Mouse (Mus musculus) adipose tissue, adult 10 weeks (tissue): Measurements from ENCODE around the gene Btg2. TPM values are rescaled to one million over a fixed set of nuclear protein-coding genes. Genes with fewer than 3 reads are reported as not detected.

Source experiments
- polyA plus RNA-seq: library from polyadenylated mRNA; stranded (reverse); fragments of 350-450 nt; fragmentation: Illumina TruSeq; extraction: RNeasy Lipid Tissue Mini Kit (QIAGEN cat#74804); gene quantifications from one replicate; pipeline ENCODE4 v1.2.3, GENCODE M21; 2014; ENCODE audit warnings: low read depth, low replicate concordance

The Btg2 gene
- 46.4 TPM for polyA plus RNA-seq

DNA sequence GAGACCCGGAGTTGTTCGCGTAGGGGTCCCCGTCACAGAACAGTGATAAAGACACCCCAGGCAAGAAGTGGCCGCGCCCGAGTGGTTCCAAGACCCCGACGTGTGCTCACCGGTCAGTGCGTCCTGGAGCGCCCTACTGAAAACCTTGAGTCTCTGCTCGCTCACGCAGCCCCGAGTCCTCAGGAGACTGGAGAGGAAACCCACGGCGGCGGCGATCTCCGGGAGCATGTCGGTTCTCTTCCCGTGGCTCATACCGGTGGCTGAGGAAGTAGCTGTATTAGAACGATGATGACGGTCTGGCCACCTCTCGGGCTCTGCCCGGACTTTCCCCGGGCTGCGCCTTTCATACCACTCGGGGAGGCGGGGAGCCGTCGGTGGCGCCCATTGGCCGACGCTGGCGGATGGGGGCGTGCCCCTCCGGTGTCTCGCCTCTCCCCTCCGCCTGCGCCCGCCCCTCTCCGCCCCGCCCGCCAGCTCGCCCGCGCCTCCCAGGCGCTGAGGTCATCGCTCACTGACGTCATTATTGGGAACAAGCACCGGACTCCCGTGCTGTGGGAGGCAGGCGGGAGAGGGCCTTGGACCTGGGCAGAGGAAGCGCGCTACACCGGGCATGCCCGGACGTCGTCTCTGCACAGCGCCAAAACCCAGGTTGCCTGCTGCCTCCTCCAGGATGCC is at the start of gene Btg2:
Gene Btg2, minus strand, starts transcription at position 319 of the 675 bp plus-strand sequence.

DNA sequence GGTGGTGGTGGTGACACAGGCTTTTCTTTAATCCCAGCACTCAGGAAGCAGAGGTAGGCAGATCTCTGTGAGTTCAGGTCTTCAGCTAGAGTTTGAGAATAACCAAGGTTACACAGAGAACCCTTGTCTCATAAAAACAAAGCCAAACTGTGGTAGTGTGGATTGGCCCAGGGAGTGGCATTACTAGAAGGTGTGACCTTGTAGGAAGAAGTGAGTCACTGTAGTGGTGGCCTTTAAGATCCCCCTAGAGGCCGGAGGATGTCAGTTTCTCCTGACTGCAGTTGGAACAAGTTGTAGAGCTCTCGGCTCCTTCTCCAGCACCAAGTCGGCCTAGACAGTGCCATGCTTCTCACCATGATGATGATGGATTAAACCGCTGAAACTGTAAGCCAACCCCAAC is 32.1 kb upstream of the Btg2 start, which contains the start of gene Chit1:
Gene Chit1, plus strand, starts transcription at position 264 of the 400 bp plus-strand sequence.

DNA sequence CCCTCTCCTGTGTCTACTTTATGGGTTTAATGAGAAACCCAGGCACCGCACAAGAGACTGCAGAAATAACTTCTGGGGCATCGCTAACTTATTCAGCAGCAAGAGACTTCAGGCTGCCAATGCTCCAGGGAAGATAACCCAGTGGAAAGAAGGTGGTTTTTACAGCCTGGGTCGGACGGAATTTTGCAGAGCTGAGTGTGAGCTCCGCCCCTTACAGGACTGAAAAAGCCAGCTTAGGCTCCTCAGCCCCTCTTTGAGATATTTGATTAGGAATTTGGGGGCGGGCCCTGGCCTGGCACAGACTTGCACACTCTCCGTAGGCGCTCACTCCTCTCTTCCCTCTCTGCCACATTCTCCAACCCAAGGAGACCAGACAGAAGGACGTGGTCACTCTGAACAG is 41.7 kb downstream of the Btg2 start, which contains the start of gene Fmod:
Gene Fmod, plus strand, starts transcription at position 83 of the 400 bp plus-strand sequence.

Other genes starting within 250 kb of the Btg2 start
- gene Optc, start 171.1 kb downstream of the Btg2 start, polyA plus RNA-seq: 5.9 TPM
- gene Prelp, start 157.7 kb downstream of the Btg2 start, polyA plus RNA-seq: 162 TPM
- gene Fmod, start 41.9 kb downstream of the Btg2 start, polyA plus RNA-seq: 97.5 TPM
- 0.17 TPM for gene Chit1, start 32.1 kb upstream of the Btg2 start, polyA plus RNA-seq
- gene Chil1, start 103.1 kb upstream of the Btg2 start, polyA plus RNA-seq: 0.86 TPM
- not detected for gene Mybph, start 114.3 kb upstream of the Btg2 start, polyA plus RNA-seq
- gene Adora1, start 156.3 kb upstream of the Btg2 start, polyA plus RNA-seq: 26.5 TPM
- gene Myog, start 210.9 kb upstream of the Btg2 start, polyA plus RNA-seq: not detected